Mouse (Mus musculus): ENCODE measurements at regions not wholly inside any gene's neighbourhood (a gene's known extent, or its start where the extent isn't known, plus 50 kb on each side); places are given as distances from the start of the nearest gene placed in this dataset.

DNA sequence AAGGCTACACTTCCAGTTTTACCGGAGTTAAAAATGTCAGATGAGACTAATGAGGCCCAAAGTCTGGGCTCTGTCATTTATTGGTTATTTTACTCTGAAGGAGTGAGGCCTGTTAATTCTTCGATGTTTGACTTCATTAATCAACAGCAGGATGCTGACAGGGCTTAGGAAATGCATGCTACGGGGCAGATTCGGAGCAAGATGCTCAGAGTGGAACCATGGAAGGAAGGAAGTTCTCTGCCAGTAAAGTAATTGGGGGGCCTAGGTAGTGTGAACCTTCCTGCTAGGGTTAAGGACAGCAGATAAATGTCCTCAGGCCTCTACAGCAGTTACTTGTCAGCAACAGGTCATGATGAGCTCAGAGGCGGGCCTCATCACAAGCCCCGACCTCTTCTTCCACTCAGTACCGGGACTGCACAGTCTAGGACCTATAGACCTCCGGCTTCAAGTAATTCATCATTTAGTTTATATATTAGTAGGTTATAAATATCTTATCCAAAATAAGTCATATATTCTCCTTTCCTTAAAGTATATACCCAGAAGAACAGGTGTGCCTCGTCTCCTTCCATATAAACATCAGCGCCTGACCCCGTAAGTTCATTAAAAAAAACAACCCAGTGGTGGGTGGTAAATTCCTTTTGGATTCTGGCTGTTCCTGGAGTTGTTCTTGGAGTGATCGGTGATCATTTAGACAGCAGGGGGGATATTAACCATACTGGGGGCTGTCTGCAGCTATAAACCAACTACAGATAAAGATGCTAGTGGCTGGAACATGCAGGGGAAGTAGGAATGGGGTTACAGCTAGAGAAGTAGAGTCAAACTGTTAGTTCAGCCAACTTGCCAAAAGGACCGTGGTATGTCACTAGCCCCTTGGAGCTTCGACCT is 124.9 kb upstream of the Egflam start:
- TF ChIP-seq CTCF (IDR thresholded peaks at IDR 0.05; ENCODE audit: low read depth), result no peak
- Histone ChIP-seq H3K9ac (ENCODE audit: low read depth, low read length) (no peak overlapping the region), H3K9me3 (ENCODE audit: control insufficient read depth) (no peaks in the 10 kb centered on the region), H3K27ac (ENCODE audit: low read depth, low read length) (no peak overlapping the region), H3K36me3 (ENCODE audit: control insufficient read depth, insufficient read depth) (no peaks in the 10 kb centered on the region), H3K4me2 (replicated peaks; ENCODE audit: low read depth) (no peak overlapping the region), H3K27me3 (replicated peaks; ENCODE audit: control insufficient read depth, insufficient read depth, low read length) (no peaks in the 10 kb centered on the region), H3K4me3 (ENCODE audit: low read depth, low read length) (no peak overlapping the region), H3K4me1 (replicated peaks; ENCODE audit: control insufficient read depth, insufficient read depth, low read length) (no peaks in the 10 kb centered on the region)
- WGBS, result 66% methylated on average over 14 of the region's 14 CpGs
- ATAC-seq, result no peak

- Histone ChIP-seq H3K27ac (ENCODE audit: low read depth, low read length) (no peak overlapping the region), H3K9ac (ENCODE audit: low read depth, low read length) (no peak overlapping the region), H3K9me3 (ENCODE audit: control insufficient read depth) (no peaks in the 10 kb centered on the region), H3K4me1 (replicated peaks; ENCODE audit: control insufficient read depth, insufficient read depth, low read length) (no peaks in the 10 kb centered on the region; the same call in 1 of the 2 replicates), H3K4me3 (ENCODE audit: low read depth, low read length) (no peak overlapping the region), H3K36me3 (ENCODE audit: control insufficient read depth, insufficient read depth) (no peaks in the 10 kb centered on the region), H3K4me2 (replicated peaks; ENCODE audit: low read depth) (0 out of 2 replicates have a peak overlapping the region, but pooled peaks have one; percentile 7), H3K27me3 (replicated peaks; ENCODE audit: control insufficient read depth, insufficient read depth, low read length) (no peaks in the 10 kb centered on the region)
- TF ChIP-seq CTCF (IDR thresholded peaks at IDR 0.05; ENCODE audit: low read depth), result no peak
- WGBS, result 8% methylated on average over 5 of the region's 5 CpGs
- no peak for ATAC-seq
Measured at GRCm38 (mm10) chr15:7530959-7531588, 132.9 kb upstream of the Egflam start.

- no peaks in the 10 kb centered on the region for H3K36me3 ChIP-seq (ENCODE audit: control insufficient read depth, insufficient read depth)
- no peaks in the 10 kb centered on the region for H3K9me3 ChIP-seq (ENCODE audit: control insufficient read depth)
- TF ChIP-seq CTCF (IDR thresholded peaks at IDR 0.05; ENCODE audit: low read depth), result no peak
- H3K4me2 ChIP-seq (replicated peaks; ENCODE audit: low read depth), result no peak overlapping the region
- H3K27ac ChIP-seq (ENCODE audit: low read depth, low read length), result no peak overlapping the region
- no peaks in the 10 kb centered on the region for H3K4me1 ChIP-seq (replicated peaks; ENCODE audit: control insufficient read depth, insufficient read depth, low read length)
- ATAC-seq, result no peak
- 42% methylated on average over 4 of the region's 4 CpGs for WGBS
- H3K4me3 ChIP-seq (ENCODE audit: low read depth, low read length), result no peak overlapping the region
- no peaks in the 10 kb centered on the region for H3K27me3 ChIP-seq (replicated peaks; ENCODE audit: control insufficient read depth, insufficient read depth, low read length)
- no peak overlapping the region for H3K9ac ChIP-seq (ENCODE audit: low read depth, low read length)
Measured at GRCm38 (mm10) chr15:7537858-7538257, 139.7 kb upstream of the Egflam start.

GRCm38 (mm10) chr15:7553190-7553895 is 155.1 kb upstream of the Egflam start:
- 72% methylated on average over 2 of the region's 2 CpGs for WGBS
- no peak for ATAC-seq
- TF ChIP-seq CTCF (IDR thresholded peaks at IDR 0.05; ENCODE audit: low read depth), result no peak
- no peak overlapping the region for H3K9ac ChIP-seq (ENCODE audit: low read depth, low read length)
- H3K9me3 ChIP-seq (ENCODE audit: control insufficient read depth), result no peaks in the 10 kb centered on the region
- H3K4me3 ChIP-seq (ENCODE audit: low read depth, low read length), result no peak overlapping the region
- H3K4me1 ChIP-seq (replicated peaks; ENCODE audit: control insufficient read depth, insufficient read depth, low read length), result no peaks in the 10 kb centered on the region
- H3K27ac ChIP-seq (ENCODE audit: low read depth, low read length), result no peak overlapping the region
- H3K27me3 ChIP-seq (replicated peaks; ENCODE audit: control insufficient read depth, insufficient read depth, low read length), result no peaks in the 10 kb centered on the region
- no peak overlapping the region for H3K4me2 ChIP-seq (replicated peaks; ENCODE audit: low read depth)
- H3K36me3 ChIP-seq (ENCODE audit: control insufficient read depth, insufficient read depth), result no peaks in the 10 kb centered on the region

DNA sequence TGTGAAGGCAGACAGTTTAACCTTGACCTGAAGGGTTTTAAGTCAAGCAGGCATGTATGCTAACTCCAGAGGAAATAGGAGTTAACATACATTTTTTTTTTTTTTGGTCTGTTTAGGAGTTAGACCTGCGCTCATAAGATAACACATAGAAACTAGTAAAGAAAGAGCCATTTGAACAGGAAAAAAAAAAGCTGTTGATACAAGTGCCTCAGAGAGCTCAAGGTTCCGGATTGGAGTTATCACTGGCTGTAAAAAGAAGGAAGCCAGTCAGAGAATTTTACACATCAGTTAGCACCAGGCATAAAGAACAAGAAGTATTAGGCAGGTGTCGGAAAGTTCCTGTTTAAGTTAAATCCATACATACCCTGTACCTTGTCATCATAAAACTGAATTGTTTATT is 156.2 kb upstream of the Egflam start:
- no peak for ATAC-seq
- TF ChIP-seq CTCF (IDR thresholded peaks at IDR 0.05; ENCODE audit: low read depth), result no peak

GRCm38 (mm10) chr15:7563279-7563678 is 165.1 kb upstream of the Egflam start:
- 58% methylated on average over 4 of the region's 4 CpGs for WGBS
- TF ChIP-seq CTCF (IDR thresholded peaks at IDR 0.05; ENCODE audit: low read depth), result no peak
- Histone ChIP-seq H3K9ac (ENCODE audit: low read depth, low read length) (no peak overlapping the region), H3K9me3 (ENCODE audit: control insufficient read depth) (no peaks in the 10 kb centered on the region), H3K27ac (ENCODE audit: low read depth, low read length) (no peak overlapping the region), H3K4me2 (replicated peaks; ENCODE audit: low read depth) (no peak overlapping the region), H3K4me1 (replicated peaks; ENCODE audit: control insufficient read depth, insufficient read depth, low read length) (no peaks in the 10 kb centered on the region), H3K4me3 (ENCODE audit: low read depth, low read length) (no peak overlapping the region), H3K36me3 (ENCODE audit: control insufficient read depth, insufficient read depth) (no peaks in the 10 kb centered on the region), H3K27me3 (replicated peaks; ENCODE audit: control insufficient read depth, insufficient read depth, low read length) (no peaks in the 10 kb centered on the region)
- no peak for ATAC-seq

More for the DNA sequence above, 156.2 kb upstream of the Egflam start:
- no peaks in the 10 kb centered on the region for H3K36me3 ChIP-seq (ENCODE audit: control insufficient read depth, insufficient read depth)
- no peak overlapping the region for H3K27ac ChIP-seq (ENCODE audit: low read depth, low read length)
- H3K9me3 ChIP-seq (ENCODE audit: control insufficient read depth), result no peaks in the 10 kb centered on the region
- H3K4me1 ChIP-seq (replicated peaks; ENCODE audit: control insufficient read depth, insufficient read depth, low read length), result no peaks in the 10 kb centered on the region
- H3K27me3 ChIP-seq (replicated peaks; ENCODE audit: control insufficient read depth, insufficient read depth, low read length), result no peaks in the 10 kb centered on the region
- 30% methylated on average over 3 of the region's 3 CpGs for WGBS
- H3K4me2 ChIP-seq (replicated peaks; ENCODE audit: low read depth), result peak overlapping the region; percentile 21; the same call in 1 of the 2 replicates
- H3K4me3 ChIP-seq (ENCODE audit: low read depth, low read length), result no peak overlapping the region
- H3K9ac ChIP-seq (ENCODE audit: low read depth, low read length), result no peak overlapping the region

Measured in intestine, postnatal 0 days (tissue).